Mouse (Mus musculus): ENCODE results near the gene Cys1.
A peak's percentile ranks its signal among the peaks of the same experiment; 100 is the strongest.
"Not testable (repeated sequence)": the region's sequence is repeated elsewhere in the genome, so short reads cannot be mapped to it uniquely, and the experiment has no call there.

Gene Cys1

GRCm38 (mm10) chr12:24648094-24648493 is 33.5 kb downstream of the Cys1 start:
- DNase-seq (ENCODE audit: low read depth, low spot score): no peak

- no peak for DNase-seq (ENCODE audit: low read depth, low spot score)
Observed at GRCm38 (mm10) chr12:24645901-24646300, 35.7 kb downstream of the Cys1 start.

- DNase-seq (ENCODE audit: low read depth, low spot score): no peak
Observed at GRCm38 (mm10) chr12:24644125-24644571, 37.5 kb downstream of the Cys1 start.

GRCm38 (mm10) chr12:24642370-24642802 is 39.2 kb downstream of the Cys1 start:
- DNase-seq (ENCODE audit: low read depth, low spot score): no peak

- not testable (repeated sequence) for DNase-seq (ENCODE audit: low read depth, low spot score)
Observed at GRCm38 (mm10) chr12:24638787-24639186, 42.8 kb downstream of the Cys1 start.

GRCm38 (mm10) chr12:24634648-24635047 is 47.0 kb downstream of the Cys1 start:
- DNase-seq (ENCODE audit: low read depth, low spot score): no peak

GRCm38 (mm10) chr12:24634212-24634611 is 47.4 kb downstream of the Cys1 start:
- no peak for DNase-seq (ENCODE audit: low read depth, low spot score)

- peak; percentile 36 for DNase-seq (ENCODE audit: low read depth, low spot score)
Observed at GRCm38 (mm10) chr12:24633753-24634191, 47.8 kb downstream of the Cys1 start.

GRCm38 (mm10) chr12:24632404-24632803 is 49.2 kb downstream of the Cys1 start:
- DNase-seq (ENCODE audit: low read depth, low spot score): no peak

GRCm38 (mm10) chr12:24630220-24630619 is 51.4 kb downstream of the Cys1 start:
- DNase-seq (ENCODE audit: low read depth, low spot score): peak; percentile 64

- no peak for DNase-seq (ENCODE audit: low read depth, low spot score)
Observed at GRCm38 (mm10) chr12:24627215-24627614, 54.4 kb downstream of the Cys1 start.

GRCm38 (mm10) chr12:24626401-24626800 is 55.2 kb downstream of the Cys1 start:
- DNase-seq (ENCODE audit: low read depth, low spot score): no peak

GRCm38 (mm10) chr12:24623486-24624251 is 57.9 kb downstream of the Cys1 start:
- no peak for DNase-seq (ENCODE audit: low read depth, low spot score)

GRCm38 (mm10) chr12:24619436-24619835 is 62.2 kb downstream of the Cys1 start:
- no peak for DNase-seq (ENCODE audit: low read depth, low spot score)

Data from 3T3-L1 (cell line).